Mouse (Mus musculus) ES-E14 (cell line): ENCODE measurements around the gene Megf11.
A peak's percentile ranks its signal among the peaks of the same experiment; 100 is the strongest.

ENCODE experiments used
- CHD2 ChIP-seq: IDR thresholded peaks from 2 replicates; pipeline ENCODE4 v1.6.1; 2014; ENCODE audit warnings: mild to moderate bottlenecking, low read depth, low read length, inconsistent platforms
- ZC3H11A ChIP-seq: IDR thresholded peaks from 2 replicates; pipeline ENCODE4 v1.6.1; 2012; ENCODE audit warnings: low read depth, mild to moderate bottlenecking, inconsistent platforms, low read length, borderline replicate concordance

DNA sequence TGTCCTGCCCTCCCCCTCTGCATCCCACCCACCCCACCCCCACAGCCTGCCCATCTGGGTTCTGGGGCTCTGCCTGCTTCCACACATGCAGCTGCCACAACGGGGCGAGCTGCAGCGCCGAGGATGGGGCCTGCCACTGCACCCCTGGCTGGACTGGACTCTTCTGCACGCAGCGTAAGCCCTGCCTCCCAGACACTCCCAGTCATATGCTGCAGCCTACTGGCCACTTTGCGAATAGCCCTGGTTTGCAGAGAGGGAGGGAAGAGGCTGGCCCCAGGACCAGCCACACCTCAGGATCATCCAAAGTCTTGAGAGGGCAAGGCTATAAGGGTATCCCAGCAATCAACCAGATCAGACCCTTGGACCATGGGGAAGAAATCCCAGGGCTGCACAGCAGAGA is 305.8 kb downstream of the Megf11 start:
- TF ChIP-seq CHD2 (no peak), ZC3H11A (peak; percentile 87)
